Mouse (Mus musculus) myocyte (in vitro differentiated cells): ENCODE measurements around the gene BC052040. TPM values are rescaled to one million over a fixed set of nuclear protein-coding genes. Genes with fewer than 3 reads are reported as not detected.

Source experiments
- H3K27me3 ChIP-seq: one replicate; pipeline ENCODE4 v1.6.1; 2011; ENCODE audit not compliant: control insufficient read depth, insufficient read depth, insufficient read length
- H3K36me3 ChIP-seq: one replicate; pipeline ENCODE4 v1.6.1; 2011; ENCODE audit not compliant: control insufficient read depth, insufficient read depth
- H3K4me2 ChIP-seq: one replicate; pipeline ENCODE4 v1.6.1; 2011; ENCODE audit warnings: low read depth, control low read depth
- H3K4me3 ChIP-seq: one replicate; pipeline ENCODE4 v1.5.1; 2011; ENCODE audit warnings: mild to moderate bottlenecking, control low read depth, moderate library complexity
- H3K79me2 ChIP-seq: one replicate; pipeline ENCODE4 v1.6.1; 2011; ENCODE audit not compliant: control insufficient read depth, insufficient read depth
- H3ac ChIP-seq: one replicate; pipeline ENCODE4 v1.6.1; 2011; ENCODE audit not compliant: control insufficient read depth, insufficient read length
- CEBPB ChIP-seq: IDR thresholded peaks from 2 replicates; pipeline ENCODE4 v1.6.1; 2011; ENCODE audit warnings: mild to moderate bottlenecking, moderate library complexity; ENCODE audit not compliant: poor library complexity, insufficient read depth, severe bottlenecking
- E2F4 ChIP-seq: IDR thresholded peaks from one replicate; pipeline ENCODE4 v1.6.1; 2011; ENCODE audit warnings: mild to moderate bottlenecking, control low read depth, moderate library complexity; ENCODE audit not compliant: insufficient read depth
- MAX ChIP-seq: IDR thresholded peaks from one replicate; pipeline ENCODE4 v1.6.1; 2011; ENCODE audit warnings: low read depth, mild to moderate bottlenecking, control low read depth
- MYOD1 ChIP-seq, 3 experiments: IDR thresholded peaks; one replicate each; pipeline ENCODE4 v1.6.1; 2011; ENCODE audit warnings: control low read depth in 2 of 3, low read depth in 2 of 3, mild to moderate bottlenecking in 2 of 3, moderate library complexity in 1 of 3; ENCODE audit not compliant: insufficient read length in 2 of 3, control insufficient read depth in 1 of 3
- MYOG ChIP-seq, 3 experiments: IDR thresholded peaks; one replicate each; pipeline ENCODE4 v1.6.1; 2011; ENCODE audit warnings: control low read depth in 2 of 3, low read depth in 2 of 3, mild to moderate bottlenecking in 2 of 3; ENCODE audit not compliant: insufficient read length in 2 of 3, control insufficient read depth in 1 of 3, insufficient read depth in 1 of 3
- POLR2A ChIP-seq: IDR thresholded peaks from one replicate; pipeline ENCODE4 v1.6.1; 2011; ENCODE audit warnings: low read depth, mild to moderate bottlenecking, control low read depth, moderate library complexity; ENCODE audit not compliant: insufficient read length
- POLR2AphosphoS2 ChIP-seq: IDR thresholded peaks from one replicate; pipeline ENCODE4 v1.6.1; 2011; ENCODE audit warnings: low read depth, control low read depth; ENCODE audit not compliant: insufficient read length
- REST ChIP-seq: IDR thresholded peaks from one replicate; pipeline ENCODE4 v1.6.1; 2011; ENCODE audit warnings: mild to moderate bottlenecking, control low read depth, moderate library complexity; ENCODE audit not compliant: insufficient read depth, insufficient read length
- SRF ChIP-seq: IDR thresholded peaks from one replicate; pipeline ENCODE4 v1.6.1; 2011; ENCODE audit warnings: low read depth; ENCODE audit not compliant: control insufficient read depth, insufficient read length
- TCF12 ChIP-seq: IDR thresholded peaks from one replicate; pipeline ENCODE4 v1.6.1; 2011; ENCODE audit warnings: mild to moderate bottlenecking, control low read depth; ENCODE audit not compliant: poor library complexity, insufficient read depth, severe bottlenecking
- TCF3 ChIP-seq: IDR thresholded peaks from one replicate; pipeline ENCODE4 v1.6.1; 2011; ENCODE audit warnings: low read depth, control low read depth; ENCODE audit not compliant: insufficient read length
- USF1 ChIP-seq: IDR thresholded peaks from one replicate; pipeline ENCODE4 v1.6.1; 2011; ENCODE audit warnings: low read depth, mild to moderate bottlenecking, control low read depth, moderate library complexity
- polyA plus RNA-seq: library from polyadenylated mRNA; unstranded; fragments of >200 nt; fragmentation: generic; extraction: Trizol; gene quantifications from one replicate; pipeline ENCODE4 v1.2.1, GENCODE M21; 2012; ENCODE audit warnings: missing spikeins

BC052040 gene
- polyA plus RNA-seq, 1 experiment: 4.9 TPM

- Histone ChIP-seq H3K27me3 (no peaks in the 10 kb centered on the region), H3K36me3 (no peaks in the 10 kb centered on the region), H3K4me2 (no peak overlapping the region), H3K79me2 (no peaks in the 10 kb centered on the region), H3ac (no peak overlapping the region), H3K4me3 (no peak overlapping the region)
- no peak for TF ChIP-seq E2F4
- TF ChIP-seq TCF3: no peak
- TF ChIP-seq CEBPB: no peak
- no peak for TF ChIP-seq POLR2A
- TF ChIP-seq MYOG (IDR thresholded peaks at IDR 0.05; ENCODE audit: control insufficient read depth in 1 of 3, insufficient read depth in 1 of 3, insufficient read length in 2 of 3, low read depth in 2 of 3): no peak
- no peak for TF ChIP-seq MAX
- no peak for TF ChIP-seq SRF
- no peak for TF ChIP-seq USF1
- TF ChIP-seq TCF12: no peak
- no peak for TF ChIP-seq REST
- no peak for TF ChIP-seq MYOD1 (IDR thresholded peaks at IDR 0.05; ENCODE audit: control insufficient read depth in 1 of 3, insufficient read length in 2 of 3, low read depth in 2 of 3)
- TF ChIP-seq POLR2AphosphoS2: no peak
Observed at GRCm38 (mm10) chr2:115724726-115725125, 143.2 kb downstream of the BC052040 start.

- H3ac ChIP-seq: no peak overlapping the region
- TF ChIP-seq MYOG (IDR thresholded peaks at IDR 0.05; ENCODE audit: control insufficient read depth in 1 of 3, insufficient read depth in 1 of 3, insufficient read length in 2 of 3, low read depth in 2 of 3): no peak
- TF ChIP-seq CEBPB: no peak
- TF ChIP-seq TCF3: no peak
- TF ChIP-seq MAX: no peak
- no peak for TF ChIP-seq E2F4
- TF ChIP-seq USF1: no peak
- no peak for TF ChIP-seq POLR2AphosphoS2
- TF ChIP-seq TCF12: no peak
- TF ChIP-seq POLR2A: no peak
- TF ChIP-seq REST: no peak
- TF ChIP-seq SRF: no peak
- no peak for TF ChIP-seq MYOD1 (IDR thresholded peaks at IDR 0.05; ENCODE audit: control insufficient read depth in 1 of 3, insufficient read length in 2 of 3, low read depth in 2 of 3)
- no peaks in the 10 kb centered on the region for H3K36me3 ChIP-seq
- no peaks in the 10 kb centered on the region for H3K79me2 ChIP-seq
- no peak overlapping the region for H3K4me3 ChIP-seq
- H3K27me3 ChIP-seq: no peaks in the 10 kb centered on the region
- no peak overlapping the region for H3K4me2 ChIP-seq
Observed at GRCm38 (mm10) chr2:115725503-115725902, 144.0 kb downstream of the BC052040 start.

- no peak overlapping the region for H3K4me3 ChIP-seq
- H3K79me2 ChIP-seq: no peaks in the 10 kb centered on the region
- H3K27me3 ChIP-seq: no peaks in the 10 kb centered on the region
- H3K4me2 ChIP-seq: no peak overlapping the region
- no peaks in the 10 kb centered on the region for H3K36me3 ChIP-seq
- no peak overlapping the region for H3ac ChIP-seq
- TF ChIP-seq POLR2AphosphoS2: no peak
Observed at GRCm38 (mm10) chr2:115725926-115726325, 144.4 kb downstream of the BC052040 start.

GRCm38 (mm10) chr2:115726806-115727205 is 145.3 kb downstream of the BC052040 start:
- no peaks in the 10 kb centered on the region for H3K27me3 ChIP-seq
- no peak for TF ChIP-seq SRF
- H3ac ChIP-seq: no peak overlapping the region
- no peaks in the 10 kb centered on the region for H3K79me2 ChIP-seq
- no peak overlapping the region for H3K4me2 ChIP-seq
- H3K36me3 ChIP-seq: no peaks in the 10 kb centered on the region
- no peak overlapping the region for H3K4me3 ChIP-seq

GRCm38 (mm10) chr2:115728627-115729026 is 147.1 kb downstream of the BC052040 start:
- H3ac ChIP-seq: no peak overlapping the region
- H3K27me3 ChIP-seq: no peaks in the 10 kb centered on the region
- no peaks in the 10 kb centered on the region for H3K79me2 ChIP-seq
- no peaks in the 10 kb centered on the region for H3K36me3 ChIP-seq
- no peak for TF ChIP-seq E2F4
- no peak for TF ChIP-seq POLR2AphosphoS2
- no peak overlapping the region for H3K4me2 ChIP-seq
- H3K4me3 ChIP-seq: no peak overlapping the region

GRCm38 (mm10) chr2:115730502-115730901 is 149.0 kb downstream of the BC052040 start:
- no peak for TF ChIP-seq TCF12
- no peak for TF ChIP-seq MYOG (IDR thresholded peaks at IDR 0.05; ENCODE audit: control insufficient read depth in 1 of 3, insufficient read depth in 1 of 3, insufficient read length in 2 of 3, low read depth in 2 of 3)
- no peak for TF ChIP-seq TCF3
- TF ChIP-seq SRF: no peak
- no peak for TF ChIP-seq REST
- no peaks in the 10 kb centered on the region for H3K79me2 ChIP-seq
- no peak overlapping the region for H3K4me2 ChIP-seq
- H3K36me3 ChIP-seq: no peaks in the 10 kb centered on the region
- no peak overlapping the region for H3ac ChIP-seq
- H3K4me3 ChIP-seq: no peak overlapping the region
- H3K27me3 ChIP-seq: no peaks in the 10 kb centered on the region
